Mouse (Mus musculus) lung, embryonic 16.5 days (tissue): ENCODE results near the gene Ano10. TPM values are rescaled to one million over a fixed set of nuclear protein-coding genes. Genes with fewer than 3 reads are reported as not detected.

Experiments
- ATAC-seq: fragments of 200-750 bp; cut with Nextera tagmentation; 2 replicates; pipeline ENCODE4 v1.8.0; 2017; ENCODE audit warnings: low read depth, mild to moderate bottlenecking, moderate library complexity
- H3K27ac ChIP-seq: fragments of 300-500 bp; sonication (generic); 2 replicates; pipeline ENCODE4 v1.5.1; 2014; ENCODE audit warnings: mild to moderate bottlenecking, control low read depth, low read length
- H3K27me3 ChIP-seq: fragments of 300-500 bp; sonication (generic); 2 replicates; pipeline ENCODE4 v1.6.1; 2014; ENCODE audit warnings: low read depth, low read length, mixed read lengths; ENCODE audit not compliant: control insufficient read depth, insufficient read depth
- H3K36me3 ChIP-seq: fragments of 300-500 bp; sonication (generic); 2 replicates; pipeline ENCODE4 v1.6.1; 2014; ENCODE audit warnings: low read length; ENCODE audit not compliant: control insufficient read depth, insufficient read depth
- H3K4me1 ChIP-seq: fragments of 300-500 bp; sonication (generic); replicated peaks from 2 replicates; pipeline ENCODE4 v1.6.1; 2014; ENCODE audit warnings: low read length, mixed read lengths; ENCODE audit not compliant: control insufficient read depth, insufficient read depth
- H3K4me2 ChIP-seq: fragments of 300-500 bp; sonication (generic); 2 replicates; pipeline ENCODE4 v1.6.1; 2014; ENCODE audit warnings: low read depth, low read length, control low read depth
- H3K4me3 ChIP-seq: fragments of 300-500 bp; sonication (generic); 2 replicates; pipeline ENCODE4 v1.5.1; 2014; ENCODE audit warnings: mild to moderate bottlenecking, low read length, control low read depth
- H3K9ac ChIP-seq: fragments of 300-500 bp; sonication (generic); 2 replicates; pipeline ENCODE4 v1.6.1; 2014; ENCODE audit warnings: low read length, control low read depth
- H3K9me3 ChIP-seq: fragments of 300-500 bp; sonication (generic); 2 replicates; pipeline ENCODE4 v1.6.1; 2016; ENCODE audit warnings: low read length; ENCODE audit not compliant: control insufficient read depth
- WGBS: fragments of 180-500 bp; shearing (Covaris S2); extraction: QIAGEN DNeasy Blood & Tissue Kit; methylation state at CpG from one replicate; pipeline ENCODE4 v1.1.7; 2014; 5-methylcytosine and 5-hydroxymethylcytosine counted together
- polyA plus RNA-seq: library from polyadenylated mRNA; unstranded; fragments of >200 nt; fragmentation: Nextera tagmentation; extraction: Ambion mirVana; gene quantifications from 2 replicates; pipeline ENCODE4 v1.2.1, GENCODE M21; 2015

Ano10 gene
- polyA plus RNA-seq, 1 experiment from 2014 or later, result 31.8 TPM

GRCm38 (mm10) chr9:122230701-122231100 lies 63.5 kb downstream of the Ano10 start:
- H3K27ac ChIP-seq, result no peak overlapping the region
- no peaks in the 10 kb centered on the region for H3K9me3 ChIP-seq
- ATAC-seq, result no peak
- no peaks in the 10 kb centered on the region for H3K27me3 ChIP-seq
- no peaks in the 10 kb centered on the region for H3K4me1 ChIP-seq
- WGBS, result 60% methylated on average over 4 of the region's 4 CpGs
- H3K4me2 ChIP-seq, result no peak overlapping the region
- no peak overlapping the region for H3K4me3 ChIP-seq
- H3K36me3 ChIP-seq, result no peaks in the 10 kb centered on the region
- no peak overlapping the region for H3K9ac ChIP-seq

DNA sequence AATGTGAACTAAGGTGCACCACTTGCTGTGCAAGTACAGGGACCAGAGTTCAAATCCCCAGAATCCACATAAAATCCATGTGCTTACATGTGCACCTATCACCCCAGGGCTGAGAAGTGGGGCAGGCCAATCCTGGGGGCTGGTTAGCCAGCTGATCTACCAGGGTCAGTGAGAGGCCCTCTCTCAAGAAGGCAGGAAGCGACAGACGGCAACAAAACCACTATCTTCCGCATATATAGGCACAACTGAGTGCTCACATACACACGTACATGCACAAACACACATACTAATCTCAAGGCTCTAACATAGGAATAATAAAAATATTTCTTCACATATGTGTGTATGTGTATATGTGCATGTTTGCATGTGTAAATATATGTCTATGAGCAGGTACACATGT lies 67.8 kb downstream of the Ano10 start:
- no peak for ATAC-seq
- H3K27ac ChIP-seq, result no peak overlapping the region
- H3K36me3 ChIP-seq, result no peaks in the 10 kb centered on the region
- H3K9ac ChIP-seq, result no peak overlapping the region
- H3K4me3 ChIP-seq, result no peak overlapping the region
- peaks cover 3% of the 10 kb centered on the region; the same call in 1 of the 2 replicates for H3K4me1 ChIP-seq
- WGBS, result 92% methylated on average over 4 of the region's 4 CpGs
- H3K9me3 ChIP-seq, result no peaks in the 10 kb centered on the region
- no peak overlapping the region for H3K4me2 ChIP-seq
- H3K27me3 ChIP-seq, result no peaks in the 10 kb centered on the region

DNA sequence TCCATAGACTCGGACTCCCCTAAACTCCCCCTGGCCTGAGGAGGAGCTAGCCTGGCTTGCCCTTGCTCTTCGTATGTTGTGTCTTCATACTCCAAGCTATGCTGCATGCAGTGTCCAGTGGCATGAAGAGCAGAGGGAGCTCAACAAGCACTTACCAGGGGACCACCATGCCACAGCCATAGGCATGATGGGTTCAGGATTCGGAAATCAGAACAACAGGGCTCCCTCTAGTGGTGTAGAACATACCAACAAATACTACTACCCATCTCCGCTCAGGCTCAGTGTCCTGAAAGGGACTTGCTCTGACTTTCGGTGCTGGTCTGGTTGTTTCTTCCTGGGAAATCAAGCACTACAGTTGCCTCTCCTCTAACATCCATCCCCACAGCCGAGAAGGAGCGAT lies 68.9 kb downstream of the Ano10 start:
- Histone ChIP-seq H3K27ac (no peak overlapping the region), H3K9ac (no peak overlapping the region), H3K4me3 (no peak overlapping the region), H3K36me3 (no peaks in the 10 kb centered on the region), H3K27me3 (no peaks in the 10 kb centered on the region), H3K9me3 (no peaks in the 10 kb centered on the region), H3K4me1 (peaks cover 3% of the 10 kb centered on the region; the same call in 1 of the 2 replicates), H3K4me2 (no peak overlapping the region)
- ATAC-seq, result peak; percentile 68; the same call in 1 of the 2 replicates
- WGBS, result 49% methylated on average over 7 of the region's 7 CpGs

DNA sequence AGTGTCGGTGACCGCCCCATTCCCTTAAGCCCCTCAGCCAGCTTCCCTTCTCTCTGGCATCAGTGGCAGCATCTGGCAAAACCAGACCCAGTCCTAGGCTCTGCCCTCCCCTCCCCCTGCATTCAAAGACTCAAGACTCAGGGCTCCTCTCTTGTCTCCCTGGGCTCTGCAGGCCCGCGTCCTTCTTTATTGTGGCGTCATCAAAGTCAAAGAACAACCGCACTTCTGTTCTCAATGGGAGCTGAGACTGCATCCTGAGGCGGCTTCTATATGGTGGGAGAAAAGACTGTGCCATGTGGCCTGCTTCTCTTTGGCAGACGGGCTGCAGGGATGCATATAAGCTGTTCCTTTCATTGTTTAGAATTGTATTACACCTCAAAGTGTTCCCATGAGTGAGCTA lies 71.2 kb downstream of the Ano10 start:
- ATAC-seq, result no peak
- WGBS, result 47% methylated on average over 8 of the region's 8 CpGs
- H3K27me3 ChIP-seq, result no peaks in the 10 kb centered on the region
- no peak overlapping the region for H3K9ac ChIP-seq
- H3K4me1 ChIP-seq, result peaks cover 3% of the 10 kb centered on the region; the same call in 1 of the 2 replicates
- H3K36me3 ChIP-seq, result no peaks in the 10 kb centered on the region
- no peak overlapping the region for H3K4me3 ChIP-seq
- H3K27ac ChIP-seq, result peak overlapping the region; percentile 35; the same call in 1 of the 2 replicates
- no peaks in the 10 kb centered on the region for H3K9me3 ChIP-seq
- no peak overlapping the region for H3K4me2 ChIP-seq

DNA sequence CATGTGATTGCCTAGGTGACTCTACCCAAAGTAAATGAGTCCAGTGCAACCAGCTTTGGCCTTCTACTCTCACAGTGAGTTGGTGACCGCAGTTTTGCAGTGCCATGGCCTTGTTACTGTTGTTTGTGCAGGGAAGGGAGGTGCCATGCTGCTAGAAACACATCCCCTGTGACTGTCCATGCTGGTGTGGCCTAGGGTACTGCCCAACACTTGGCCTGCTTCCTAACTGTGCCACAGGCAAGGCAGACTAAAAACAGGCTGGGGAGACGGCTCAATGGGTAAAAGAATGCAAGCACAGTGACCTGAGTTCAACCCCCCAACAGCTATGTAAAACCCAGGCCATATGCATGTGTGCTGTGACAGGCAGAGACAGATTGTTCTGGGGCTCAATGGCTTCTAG lies 74.3 kb downstream of the Ano10 start:
- Histone ChIP-seq H3K27me3 (no peaks in the 10 kb centered on the region), H3K27ac (no peak overlapping the region), H3K36me3 (no peaks in the 10 kb centered on the region), H3K4me1 (peaks cover 3% of the 10 kb centered on the region; the same call in 1 of the 2 replicates), H3K4me3 (no peak overlapping the region), H3K4me2 (no peak overlapping the region), H3K9me3 (no peaks in the 10 kb centered on the region), H3K9ac (no peak overlapping the region)
- ATAC-seq, result no peak
- 61% methylated on average over 2 of the region's 2 CpGs for WGBS

- WGBS, result 58% methylated on average over 7 of the region's 7 CpGs
- Histone ChIP-seq H3K36me3 (no peaks in the 10 kb centered on the region), H3K4me2 (no peak overlapping the region), H3K9me3 (no peaks in the 10 kb centered on the region), H3K4me1 (no peaks in the 10 kb centered on the region), H3K27me3 (no peaks in the 10 kb centered on the region), H3K9ac (no peak overlapping the region), H3K4me3 (no peak overlapping the region), H3K27ac (no peak overlapping the region)
- no peak for ATAC-seq
Measured at GRCm38 (mm10) chr9:122216945-122217529, 77.2 kb downstream of the Ano10 start.

- Histone ChIP-seq H3K36me3 (no peaks in the 10 kb centered on the region), H3K27me3 (no peaks in the 10 kb centered on the region), H3K4me2 (no peak overlapping the region), H3K4me1 (no peaks in the 10 kb centered on the region), H3K9me3 (no peaks in the 10 kb centered on the region), H3K27ac (no peak overlapping the region), H3K4me3 (no peak overlapping the region), H3K9ac (no peak overlapping the region)
- no peak for ATAC-seq
Measured at GRCm38 (mm10) chr9:122215118-122215517, 79.1 kb downstream of the Ano10 start.

DNA sequence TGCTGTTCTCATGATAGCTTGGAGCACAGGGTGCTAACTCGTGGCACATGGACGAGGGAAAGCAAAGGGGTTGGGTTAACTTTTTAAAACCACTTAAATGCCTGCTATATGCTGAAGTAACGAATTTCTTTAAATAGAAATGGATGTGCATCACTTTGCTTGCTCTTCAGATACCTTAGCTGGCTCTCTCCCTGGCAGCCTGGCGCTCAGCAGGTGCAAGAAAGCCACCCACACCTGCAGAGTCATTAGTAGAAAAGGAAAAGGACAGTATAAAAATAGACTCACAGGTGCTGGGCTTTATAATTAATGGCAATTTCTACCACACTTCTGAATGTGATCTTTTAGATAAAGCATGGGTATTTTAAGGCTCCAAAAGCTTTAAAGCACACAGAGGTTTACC lies 85.9 kb downstream of the Ano10 start:
- Histone ChIP-seq H3K4me2 (no peak overlapping the region), H3K9me3 (peaks cover 2% of the 10 kb centered on the region; the same call in 1 of the 2 replicates), H3K9ac (no peak overlapping the region), H3K4me3 (no peak overlapping the region), H3K36me3 (no peaks in the 10 kb centered on the region), H3K4me1 (peaks cover 10% of the 10 kb centered on the region), H3K27me3 (no peaks in the 10 kb centered on the region), H3K27ac (no peak overlapping the region)
- 74% methylated on average over 4 of the region's 4 CpGs for WGBS
- no peak for ATAC-seq

DNA sequence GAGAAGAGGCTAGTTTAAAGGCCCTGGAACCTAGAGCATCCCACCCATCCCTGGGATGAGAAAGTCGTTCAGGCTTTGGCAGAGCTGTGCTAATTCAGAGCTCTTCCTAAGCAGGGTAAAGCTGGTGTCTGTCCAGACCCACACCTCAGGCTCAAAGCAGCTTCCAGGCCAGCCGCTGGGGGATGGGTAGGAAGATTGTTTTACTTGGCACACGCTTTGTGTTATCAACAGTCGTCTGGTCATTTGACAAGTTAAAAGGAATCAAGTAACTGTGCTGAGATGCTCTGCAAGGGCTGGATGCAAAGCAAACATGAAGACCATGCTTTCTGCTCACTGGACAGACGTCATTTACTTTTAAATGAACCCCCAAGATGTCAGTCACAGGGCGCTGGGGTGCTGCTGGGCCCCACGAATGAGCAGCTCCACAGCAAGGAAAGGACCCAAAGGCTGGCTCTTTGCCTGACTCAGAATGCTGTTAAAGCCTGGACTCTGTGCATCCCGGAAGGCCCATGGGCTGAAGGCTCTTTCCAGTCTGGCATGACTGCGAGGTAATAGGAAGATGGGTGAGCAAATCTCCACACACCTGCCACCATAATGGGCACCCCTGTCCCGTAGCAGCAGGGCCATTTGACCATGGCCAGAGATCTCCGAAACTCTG lies 88.6 kb downstream of the Ano10 start:
- H3K27me3 ChIP-seq, result no peaks in the 10 kb centered on the region
- 29% methylated on average over 11 of the region's 11 CpGs for whole genome bisulfite sequencing
- no peak overlapping the region for H3K27ac ChIP-seq
- no peak overlapping the region for H3K9ac ChIP-seq
- ATAC-seq, result peak; percentile 75
- no peak overlapping the region for H3K4me2 ChIP-seq
- H3K4me3 ChIP-seq, result no peak overlapping the region
- peaks cover 10% of the 10 kb centered on the region for H3K4me1 ChIP-seq
- H3K36me3 ChIP-seq, result no peaks in the 10 kb centered on the region
- H3K9me3 ChIP-seq, result peaks cover 2% of the 10 kb centered on the region; the same call in 1 of the 2 replicates
